Mouse (Mus musculus) neutrophil, adult 83 days (primary cell): ENCODE measurements around the gene Nipsnap3a. TPM values are rescaled to one million over a fixed set of nuclear protein-coding genes. Genes with fewer than 3 reads are reported as not detected.

Experiments
- total RNA-seq, 2 experiments: library from RNA; stranded (reverse); gene quantifications; one replicate each; pipeline ENCODE4 v1.2.4; 2023

Nipsnap3a gene
- not detected for total RNA-seq

DNA sequence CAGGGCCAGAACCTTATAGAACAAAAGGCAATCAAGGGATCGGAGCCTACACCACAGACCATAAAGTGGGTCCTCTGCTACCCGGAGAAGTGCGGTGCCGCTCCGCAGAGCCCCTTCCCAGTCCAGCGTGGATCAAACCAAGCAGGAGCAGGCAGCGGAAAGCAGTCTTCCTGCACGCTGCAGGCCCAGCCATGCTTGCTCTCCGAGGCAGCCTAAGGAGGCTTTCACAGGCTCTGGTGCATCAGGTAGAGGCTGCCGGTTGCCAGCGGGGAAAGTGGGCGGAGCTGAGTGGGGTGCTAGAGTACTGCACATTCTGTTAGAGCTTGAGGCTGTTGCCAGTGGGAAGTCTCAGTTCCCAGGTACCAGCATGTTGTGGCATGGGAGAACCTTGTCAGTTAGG lies at the start of gene Nipsnap3a:
TSS of gene Nipsnap3a (plus strand) at position 25 of the 400 bp plus-strand sequence.

DNA sequence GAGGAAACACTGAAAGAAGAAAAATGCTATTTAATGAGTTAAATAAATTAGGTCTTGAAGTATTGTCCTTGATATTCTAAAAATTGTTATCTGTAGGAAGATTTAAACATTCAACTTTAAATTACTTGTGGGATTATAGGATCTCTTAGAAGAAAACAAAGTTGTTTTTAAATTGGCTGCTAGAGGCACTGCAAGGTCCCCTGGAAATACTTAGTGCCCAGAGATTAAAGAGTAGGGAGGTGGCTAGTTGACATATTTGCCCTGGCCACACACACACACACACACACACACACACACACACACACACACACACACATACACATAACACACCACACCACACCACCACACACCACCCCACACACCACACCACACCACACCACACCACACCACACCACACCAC lies 24.8 kb upstream of the Nipsnap3a start, which contains the start of gene Olfr270:
TSS of gene Olfr270 (plus strand) at position 301 of the 400 bp plus-strand sequence.

DNA sequence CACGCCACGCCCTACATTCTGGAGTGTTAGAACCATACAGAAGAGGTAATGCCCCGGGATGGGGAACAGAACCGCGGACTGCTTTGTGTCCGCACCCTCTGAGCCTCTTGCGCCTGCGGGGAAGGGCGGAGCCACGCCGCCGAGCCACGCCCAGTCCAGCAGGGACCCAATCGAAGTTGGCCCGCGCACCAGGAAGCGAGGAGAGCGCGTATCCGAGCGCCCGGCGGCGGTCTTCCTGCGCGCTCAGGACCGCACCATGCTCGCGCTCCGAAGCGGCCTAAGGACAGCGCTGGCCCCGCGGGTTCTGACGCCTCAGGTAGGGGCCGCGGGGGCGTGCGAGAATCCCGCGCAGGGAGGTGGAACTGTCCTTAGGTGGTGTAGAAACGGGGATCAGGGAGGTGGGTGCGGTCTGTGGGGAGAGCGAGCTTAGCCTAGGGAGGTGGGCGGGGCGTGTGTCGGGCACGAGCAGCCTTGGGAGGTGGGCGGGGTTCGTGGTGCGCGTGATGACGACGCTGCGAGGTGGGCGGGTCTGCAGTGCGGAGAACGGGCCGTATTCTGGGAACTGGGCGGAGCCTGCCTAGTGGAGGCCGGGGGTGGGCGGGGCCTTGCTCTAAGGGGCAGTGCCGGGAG lies 22.8 kb downstream of the Nipsnap3a start, which contains the start of gene Nipsnap3b:
TSS of gene Nipsnap3b (plus strand) at position 149 of the 630 bp plus-strand sequence.

Other genes starting within 250 kb of the Nipsnap3a start
- gene Olfr275, start 174.7 kb upstream of the Nipsnap3a start, total RNA-seq, result not detected
- gene Olfr273, start 130.0 kb upstream of the Nipsnap3a start, total RNA-seq, result not detected
- gene Olfr272, start 70.1 kb upstream of the Nipsnap3a start, total RNA-seq, result not detected
- gene Olfr270, start 24.7 kb upstream of the Nipsnap3a start, total RNA-seq, result not detected
- 10 to 100 TPM; 31.2 to 34.1 TPM for gene Nipsnap3b, start 22.6 kb downstream of the Nipsnap3a start, total RNA-seq
- gene Abca1, start 170.6 kb downstream of the Nipsnap3a start, total RNA-seq, result 1 to 10 TPM; 2.0 to 2.5 TPM